Mouse (Mus musculus) kidney, adult 2 months (tissue): ENCODE measurements around the gene Rassf5. TPM values are rescaled to one million over a fixed set of nuclear protein-coding genes. Genes with fewer than 3 reads are reported as not detected.

Experiments used
- DNase-seq: peaks from one replicate; pipeline ENCODE4 v3.0.0; 2021
- H3K27ac ChIP-seq: fragments of 200-500 bp; 2 replicates; pipeline ENCODE4 v1.5.1; 2012; ENCODE audit warnings: low read depth, low read length, control low read depth, inconsistent platforms; ENCODE audit not compliant: insufficient read depth
- H3K27me3 ChIP-seq: fragments of 200-500 bp; replicated peaks from 2 replicates; pipeline ENCODE4 v1.6.1; 2012; ENCODE audit warnings: mild to moderate bottlenecking, moderate library complexity, low read length, inconsistent platforms; ENCODE audit not compliant: control insufficient read depth, insufficient read depth
- H3K36me3 ChIP-seq: fragments of 200-500 bp; 2 replicates; pipeline ENCODE4 v1.6.1; 2012; ENCODE audit warnings: mild to moderate bottlenecking, moderate library complexity, low read length, inconsistent platforms; ENCODE audit not compliant: control insufficient read depth, insufficient read depth
- H3K4me1 ChIP-seq: fragments of 200-500 bp; 2 replicates; pipeline ENCODE4 v1.6.1; 2011; ENCODE audit warnings: low read length; ENCODE audit not compliant: control insufficient read depth, insufficient read depth
- H3K4me3 ChIP-seq: fragments of 200-500 bp; 2 replicates; pipeline ENCODE4 v1.5.1; 2011; ENCODE audit warnings: mild to moderate bottlenecking, low read depth, low read length, control low read depth; ENCODE audit not compliant: insufficient read depth
- CTCF ChIP-seq: fragments of 200-500 bp; conservative IDR thresholded peaks from 2 replicates; pipeline ENCODE4 v1.5.1; 2011; ENCODE audit warnings: low read depth, mild to moderate bottlenecking, control low read depth, low read length, moderate library complexity, mixed read lengths; ENCODE audit not compliant: insufficient read depth, insufficient read length
- POLR2A ChIP-seq: fragments of 200-500 bp; IDR thresholded peaks from one replicate; pipeline ENCODE4 v1.6.1; 2011; ENCODE audit warnings: low read depth, low read length, control low read depth
- WGBS: fragments of 180-500 bp; shearing (Covaris S2); methylation state at CpG from one replicate; pipeline ENCODE4 v1.1.7; 2018; 5-methylcytosine and 5-hydroxymethylcytosine counted together
- polyA plus RNA-seq: library from polyadenylated mRNA; depleted of rRNA; stranded (reverse); fragments of >200 nt; gene quantifications from 2 replicates; pipeline ENCODE4 v1.2.3, GENCODE M21; 2012

The Rassf5 gene
- polyA plus RNA-seq, 1 experiment: 5.7 TPM

- H3K36me3 ChIP-seq: no peaks in the 10 kb centered on the region
- no peak overlapping the region for H3K4me3 ChIP-seq
- DNase-seq: no peak
- H3K4me1 ChIP-seq: peaks cover 3% of the 10 kb centered on the region; the same call in 1 of the 2 replicates
- no peak overlapping the region for H3K27ac ChIP-seq
- H3K27me3 ChIP-seq: no peaks in the 10 kb centered on the region
- TF ChIP-seq POLR2A (no peak), CTCF (no peak)
- 88% methylated on average over 13 of the region's 13 CpGs for WGBS
These were observed 59.1 kb downstream of the Rassf5 start for GRCm38 (mm10) chr1:131185821-131186506.

GRCm38 (mm10) chr1:131184956-131185660 lies 60.0 kb downstream of the Rassf5 start:
- Histone ChIP-seq H3K27ac (no peak overlapping the region), H3K4me1 (peaks cover 3% of the 10 kb centered on the region; the same call in 1 of the 2 replicates), H3K36me3 (no peaks in the 10 kb centered on the region), H3K27me3 (no peaks in the 10 kb centered on the region), H3K4me3 (no peak overlapping the region)
- no peak for DNase-seq
- WGBS: 80% methylated on average over 8 of the region's 8 CpGs
- TF ChIP-seq POLR2A: no peak
- TF ChIP-seq CTCF: no peak

DNA sequence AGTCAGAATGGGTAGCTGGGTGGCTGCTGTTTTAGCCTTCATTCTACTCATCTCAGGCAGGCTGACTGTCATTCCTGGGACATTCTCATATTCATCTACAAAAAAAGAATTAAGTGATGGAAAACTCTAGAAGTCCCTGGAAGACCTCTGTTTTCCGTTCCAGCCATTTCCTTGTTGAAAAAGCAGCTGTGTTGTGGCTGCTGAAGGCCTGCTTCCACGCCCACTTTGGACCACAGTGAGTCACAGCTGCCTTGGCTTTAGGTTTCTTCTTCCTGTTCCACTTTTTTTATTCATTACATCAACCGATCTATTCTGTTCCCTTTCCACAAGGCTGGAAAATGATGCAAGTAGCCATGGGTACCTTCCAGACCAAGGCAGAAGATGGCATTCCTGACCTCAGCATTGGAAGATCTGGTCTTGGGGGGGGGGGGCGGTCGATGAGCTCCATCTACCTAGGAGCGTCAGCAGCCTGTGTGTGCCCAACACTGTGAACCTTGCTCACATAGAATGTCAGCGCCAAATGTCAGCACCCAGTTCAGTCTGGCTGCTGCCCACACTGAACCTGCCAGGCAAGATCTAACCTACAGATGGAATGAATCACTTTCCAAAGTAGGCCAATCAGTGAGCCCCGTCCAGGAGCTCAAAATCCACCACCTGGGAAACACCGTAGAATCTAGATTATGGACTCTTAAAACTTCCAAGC lies 60.7 kb downstream of the Rassf5 start:
- peaks cover 3% of the 10 kb centered on the region; the same call in 1 of the 2 replicates for H3K4me1 ChIP-seq
- WGBS: 61% methylated on average over 9 of the region's 9 CpGs
- no peak for TF ChIP-seq POLR2A
- TF ChIP-seq CTCF: no peak
- H3K27ac ChIP-seq: 0 out of 2 replicates have a peak overlapping the region, but pooled peaks have one; percentile 10
- H3K27me3 ChIP-seq: no peaks in the 10 kb centered on the region
- H3K36me3 ChIP-seq: no peaks in the 10 kb centered on the region
- no peak overlapping the region for H3K4me3 ChIP-seq
- peak; percentile 48 for DNase-seq

DNA sequence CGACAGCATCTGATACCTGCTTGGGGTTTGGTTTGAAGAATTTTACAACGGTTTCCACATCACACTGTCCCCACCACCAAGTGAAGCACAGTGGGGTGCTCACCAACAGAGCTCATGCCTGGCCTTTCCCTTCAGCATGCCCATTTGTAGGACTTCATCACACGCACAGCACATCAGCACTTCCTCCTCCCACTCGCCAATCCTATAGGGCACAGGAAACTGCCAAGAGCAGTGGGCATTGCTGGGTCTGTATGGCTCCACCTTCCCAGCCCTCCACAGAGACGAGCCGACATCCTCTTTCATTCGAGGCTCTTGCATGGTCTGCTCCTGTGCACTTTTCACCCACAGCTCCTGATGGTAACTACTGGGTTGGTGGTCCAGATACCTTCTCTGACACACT lies 61.9 kb downstream of the Rassf5 start:
- 75% methylated on average over 7 of the region's 7 CpGs for WGBS
- Histone ChIP-seq H3K36me3 (no peaks in the 10 kb centered on the region), H3K4me1 (peaks cover 3% of the 10 kb centered on the region; the same call in 1 of the 2 replicates), H3K4me3 (no peak overlapping the region), H3K27ac (no peak overlapping the region), H3K27me3 (no peaks in the 10 kb centered on the region)
- TF ChIP-seq POLR2A (no peak), CTCF (no peak)
- DNase-seq: no peak

GRCm38 (mm10) chr1:131181642-131182527 lies 63.2 kb downstream of the Rassf5 start:
- Histone ChIP-seq H3K4me1 (no peaks in the 10 kb centered on the region), H3K27me3 (no peaks in the 10 kb centered on the region), H3K27ac (no peak overlapping the region), H3K36me3 (no peaks in the 10 kb centered on the region), H3K4me3 (no peak overlapping the region)
- peak; percentile 90 for TF ChIP-seq CTCF
- no peak for TF ChIP-seq POLR2A
- DNase-seq: peak; percentile 82
- WGBS: 63% methylated on average over 9 of the region's 9 CpGs

DNA sequence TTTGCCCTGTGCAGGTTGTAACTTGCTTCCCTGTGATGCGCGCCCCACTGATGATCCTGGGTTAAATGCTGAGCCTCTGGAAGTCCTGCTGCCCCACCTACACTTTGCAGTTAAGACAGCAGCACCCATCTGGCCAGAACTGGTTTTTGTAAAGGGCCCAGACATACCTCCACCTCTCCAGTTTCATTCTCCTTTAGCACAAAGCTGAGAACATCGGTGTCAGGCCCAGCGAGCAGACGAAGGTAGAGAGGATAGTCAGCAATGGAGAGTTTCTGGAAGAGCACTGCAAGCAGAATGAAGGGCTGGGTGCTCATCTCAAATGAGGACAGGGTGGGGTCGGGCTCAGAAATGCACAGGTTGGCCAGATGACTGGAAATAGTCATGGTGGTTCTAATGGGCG lies 64.7 kb downstream of the Rassf5 start:
- TF ChIP-seq POLR2A: no peak
- TF ChIP-seq CTCF: no peak
- H3K36me3 ChIP-seq: no peaks in the 10 kb centered on the region
- H3K4me1 ChIP-seq: no peaks in the 10 kb centered on the region
- no peak overlapping the region for H3K27ac ChIP-seq
- WGBS: 93% methylated on average over 7 of the region's 7 CpGs
- H3K4me3 ChIP-seq: no peak overlapping the region
- no peaks in the 10 kb centered on the region for H3K27me3 ChIP-seq
- DNase-seq: no peak
